Mouse (Mus musculus) C2C12 (cell line): ENCODE measurements around the gene Ppp3r1.

Source experiments
- CEBPB ChIP-seq: IDR thresholded peaks from one replicate; pipeline ENCODE4 v1.6.1; 2011; ENCODE audit warnings: low read depth, mild to moderate bottlenecking, control low read depth, moderate library complexity
- CTCF ChIP-seq: IDR thresholded peaks from one replicate; pipeline ENCODE4 v1.5.1; 2011; ENCODE audit not compliant: control insufficient read depth, insufficient read depth, insufficient read length
- MAX ChIP-seq: IDR thresholded peaks from one replicate; pipeline ENCODE4 v1.6.1; 2011; ENCODE audit warnings: mild to moderate bottlenecking, control low read depth
- MYOG ChIP-seq: IDR thresholded peaks from one replicate; pipeline ENCODE4 v1.6.1; 2011; ENCODE audit not compliant: control insufficient read depth, insufficient read length; ENCODE audit errors: extremely low read depth
- USF1 ChIP-seq: IDR thresholded peaks from one replicate; pipeline ENCODE4 v1.6.1; 2011; ENCODE audit warnings: low read depth, mild to moderate bottlenecking, control low read depth, moderate library complexity

DNA sequence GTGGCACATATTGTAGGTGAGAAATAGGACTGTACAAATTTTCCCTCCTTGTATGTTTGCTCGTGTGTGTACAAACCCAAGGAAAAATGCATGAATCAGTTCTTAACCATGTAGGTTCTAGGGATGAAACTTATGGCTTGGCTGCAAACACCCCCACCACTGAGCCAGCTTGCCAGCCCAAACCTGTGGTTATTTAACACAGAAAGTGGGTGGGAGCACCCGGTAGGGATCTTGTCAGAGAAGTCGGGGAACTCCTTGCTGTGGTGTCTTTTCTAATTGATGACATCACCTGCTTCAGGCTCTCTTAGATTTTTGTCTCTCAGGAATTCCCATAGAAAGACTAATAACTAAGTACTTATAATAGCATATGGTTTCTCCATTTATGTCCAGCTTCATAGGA, 28.6 kb downstream of the Ppp3r1 start:
- no peak for TF ChIP-seq CTCF
- TF ChIP-seq MAX: no peak
- TF ChIP-seq USF1: no peak
- no peak for TF ChIP-seq MYOG
- TF ChIP-seq CEBPB: no peak
